Mouse (Mus musculus): ENCODE measurements around the gene Nr6a1.

DNA sequence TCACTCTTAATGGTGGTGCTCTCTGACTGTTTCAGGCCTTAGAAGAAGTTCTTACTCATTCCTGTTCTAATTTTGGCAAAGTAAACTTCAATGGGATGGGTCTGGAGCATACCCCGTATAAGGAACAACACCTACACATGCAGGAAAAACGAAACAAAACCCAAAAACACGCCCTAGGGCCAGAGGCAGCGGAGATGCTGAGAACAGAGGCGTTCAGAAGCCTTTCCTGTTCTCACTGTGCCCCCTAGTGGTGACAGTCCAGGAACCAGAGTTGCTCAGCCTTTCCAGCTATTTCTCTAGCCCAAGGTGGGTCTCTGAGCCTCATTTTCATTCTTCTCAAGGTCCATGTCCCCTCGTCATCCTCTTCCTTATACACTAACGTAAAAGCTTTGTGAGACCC, 188.1 kb downstream of the Nr6a1 start:
- TF ChIP-seq TCF12 (IDR thresholded peaks at IDR 0.05; ENCODE audit: low read depth, low read length) (no peak), USF1 (IDR thresholded peaks at IDR 0.05; ENCODE audit: low read depth, low read length) (no peak), NELFE (IDR thresholded peaks at IDR 0.05; ENCODE audit: low read depth, low read length) (peak; percentile 25; the same call in 1 of the 2 replicates), CTCF (conservative IDR thresholded peaks at IDR 0.05 in 1 of 2, IDR thresholded peaks at IDR 0.05 in 1 of 2; ENCODE audit: low read depth in 2 of 2, low read length in 2 of 2) (peak; percentile 88 to 94), POLR2A (IDR thresholded peaks at IDR 0.05; ENCODE audit: low read depth, low read length) (no peak), MAZ (IDR thresholded peaks at IDR 0.05; ENCODE audit: low read depth, low read length) (no peak), KAT2A (IDR thresholded peaks at IDR 0.05; ENCODE audit: insufficient replicate concordance, low read length) (no peak), EP300 (IDR thresholded peaks at IDR 0.05; ENCODE audit: low read length) (no peak), MAX (IDR thresholded peaks at IDR 0.05; ENCODE audit: low read length) (no peak)
